ENCODE assay signal across 23 mouse cellular contexts in the genomic region with DNA sequence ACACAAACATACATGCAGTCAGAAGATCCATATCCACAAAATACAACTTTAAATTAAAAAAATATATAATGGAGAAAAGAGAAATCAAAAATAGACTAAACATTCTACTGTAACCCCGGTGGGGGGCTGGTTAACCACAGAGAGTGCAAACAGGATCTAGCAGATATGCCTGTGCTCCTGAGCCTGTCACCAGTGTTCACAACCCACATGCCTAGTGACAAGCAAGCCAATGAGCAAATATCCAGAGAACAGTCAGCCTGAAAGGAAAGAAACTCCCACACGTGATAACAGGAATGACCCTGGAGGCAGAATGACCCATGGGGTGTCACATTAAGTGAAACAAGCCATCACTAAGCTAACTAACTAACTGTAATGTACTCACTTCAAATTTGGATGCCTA. TPM values are rescaled to one million over a fixed set of nuclear protein-coding genes. Genes with fewer than 3 reads are reported as not detected.
A peak's percentile ranks its signal among the peaks of the same experiment; 100 is the strongest.
DNase-seq lines count a peak whose midpoint lies in the region; ATAC-seq and TF ChIP-seq lines count a peak whose summit lies in the region.
"Had no signal": no experiment of that assay in that cellular context is flagged by ENCODE, and none has a peak within 500 bp of the region (broad histone marks: within the 10 kb centered on the region; RNA-seq: fewer than 3 reads in every experiment).

No protein-coding gene starts in this region.

- 0 out of 2 replicates have a peak, but pooled peaks have one; percentile 24 for ATAC-seq in granulocyte monocyte progenitor cell, adult 5-6 weeks (replicated peaks; ENCODE audit: poor library complexity, severe bottlenecking)
- ATAC-seq: forebrain, embryonic 13.5 days; forebrain, postnatal 0 days; hindbrain, embryonic 16.5 days; Patski had no signal

- H3K9ac ChIP-seq in MEL (ENCODE audit: control insufficient read depth, low read depth, low read length, poor library complexity, severe bottlenecking), result no peak overlapping the region
- H3K9ac ChIP-seq: embryonic facial prominence, embryonic 13.5 days; forebrain, embryonic 13.5 days; forebrain, postnatal 0 days; hindbrain, embryonic 12.5 days had no signal

- peaks cover 0 to 13% of the 10 kb centered on the region in 2 experiments; a peak in 2 of 4 replicates for H3K36me3 ChIP-seq in MEL (ENCODE audit: control insufficient read depth in 1 of 2, insufficient read depth in 2 of 2, low read length in 2 of 2)
- H3K36me3 ChIP-seq: embryonic facial prominence, embryonic 13.5 days; G1E; heart, embryonic 10.5 days; hindbrain, embryonic 12.5 days had no signal

- no peaks in the 10 kb centered on the region for H3K9me3 ChIP-seq in MEL (replicated peaks; ENCODE audit: insufficient read depth, low read length)
- H3K9me3 ChIP-seq: embryonic facial prominence, embryonic 13.5 days; forebrain, embryonic 13.5 days; G1E; heart, embryonic 10.5 days; hindbrain, embryonic 12.5 days had no signal

- no peaks in the 10 kb centered on the region for H3K79me2 ChIP-seq in MEL (ENCODE audit: control insufficient read depth, insufficient read depth, low read length, poor library complexity)

- no peak for TF ChIP-seq RAD21 in MEL (IDR thresholded peaks at IDR 0.05; ENCODE audit: low read depth, low read length)

- TF ChIP-seq CTCF in MEL (IDR thresholded peaks at IDR 0.05 in 2 of 3, conservative IDR thresholded peaks at IDR 0.05 in 1 of 3; ENCODE audit: control insufficient read depth in 1 of 3, insufficient read depth in 1 of 3, low read depth in 2 of 3, low read length in 3 of 3, poor library complexity in 1 of 3, severe bottlenecking in 1 of 3), result no peak

- peaks cover 5 to 24% of the 10 kb centered on the region in 2 experiments for H3K4me1 ChIP-seq in MEL (ENCODE audit: control insufficient read depth in 1 of 2, insufficient read depth in 2 of 2, low read length in 2 of 2)
- H3K4me1 ChIP-seq: hindbrain, embryonic 12.5 days had no signal

- TF ChIP-seq EP300 in MEL (IDR thresholded peaks at IDR 0.05; ENCODE audit: low read depth in 1 of 2, low read length in 2 of 2), result no peak

- H3K4me3 ChIP-seq in MEL (ENCODE audit: control insufficient read depth in 1 of 2, insufficient read depth in 1 of 2, low read depth in 2 of 2, low read length in 2 of 2), result no peak overlapping the region
- H3K4me3 ChIP-seq: embryonic facial prominence, embryonic 13.5 days; forebrain, embryonic 13.5 days; heart, embryonic 10.5 days; hindbrain, embryonic 12.5 days had no signal

- DNase-seq in heart, adult 11 months, result peak; percentile 74
- DNase-seq in heart, adult 8-10 months (ENCODE audit: low spot score), result no peak
- peak; percentile 44 for DNase-seq in 416B (ENCODE audit: low read depth)
- DNase-seq in MEL (ENCODE audit: low read depth, low spot score), result peak; percentile 16
- no peak for DNase-seq in yolk sac, embryonic 10.5 days (ENCODE audit: low spot score)
- DNase-seq in cerebellum, postnatal 36 days, result no peak
- no peak for DNase-seq in Muller cell, postnatal 12 days (ENCODE audit: inconsistent ontology term)
- DNase-seq: adrenal gland, adult 8-10 months; adrenal gland, postnatal 36 days; cerebellum, adult 2 months; cerebellum, postnatal 14 days; forebrain, postnatal 0 days; gastrocnemius, postnatal 14 days; heart, postnatal 10 days; heart, postnatal 4 days had no signal

- H3K27ac ChIP-seq in MEL (ENCODE audit: control insufficient read depth, low read depth, low read length), result no peak overlapping the region
- H3K27ac ChIP-seq: embryonic facial prominence, embryonic 13.5 days; forebrain, embryonic 13.5 days; heart, embryonic 10.5 days; hindbrain, embryonic 12.5 days had no signal

- no peak for TF ChIP-seq POLR2A in MEL (IDR thresholded peaks at IDR 0.05; ENCODE audit: control insufficient read depth in 1 of 2, insufficient read depth in 1 of 2, low read depth in 1 of 2, low read length in 2 of 2, poor library complexity in 1 of 2)

- H3K27me3 ChIP-seq in MEL (ENCODE audit: control insufficient read depth in 1 of 2, insufficient read depth in 2 of 2, low read length in 2 of 2), result no peaks in the 10 kb centered on the region
- H3K27me3 ChIP-seq: embryonic facial prominence, embryonic 13.5 days; forebrain, embryonic 13.5 days; hindbrain, embryonic 12.5 days; Patski had no signal

TF ChIP-seq in MEL, 35 proteins besides CTCF, POLR2A, EP300 and RAD21:
- TF ChIP-seq KAT2A (conservative IDR thresholded peaks at IDR 0.05; ENCODE audit: low read depth, low read length) (no peak), NRF1 (IDR thresholded peaks at IDR 0.05; ENCODE audit: insufficient read depth, low read depth, low read length, poor library complexity, severe bottlenecking) (no peak), CHD2 (IDR thresholded peaks at IDR 0.05; ENCODE audit: low read length) (no peak), JUND (IDR thresholded peaks at IDR 0.05; ENCODE audit: low read depth, low read length) (no peak), POLR2AphosphoS5 (IDR thresholded peaks at IDR 0.05; ENCODE audit: borderline replicate concordance, low read depth, low read length) (no peak), MXI1 (IDR thresholded peaks at IDR 0.05; ENCODE audit: low read depth, low read length) (no peak), GABPA (IDR thresholded peaks at IDR 0.05; ENCODE audit: low read depth, low read length) (no peak), HCFC1 (IDR thresholded peaks at IDR 0.05; ENCODE audit: low read depth, low read length) (no peak), MYC (IDR thresholded peaks at IDR 0.05; ENCODE audit: low read depth, low read length) (no peak), USF2 (IDR thresholded peaks at IDR 0.05; ENCODE audit: borderline replicate concordance in 1 of 2, insufficient read depth in 1 of 2, low read depth in 1 of 2, low read length in 2 of 2) (no peak), MYB (IDR thresholded peaks at IDR 0.05; ENCODE audit: low read depth, low read length) (no peak), SIN3A (IDR thresholded peaks at IDR 0.05; ENCODE audit: low read length) (no peak), ZC3H11A (IDR thresholded peaks at IDR 0.05; ENCODE audit: low read depth, low read length) (no peak), MEF2A (IDR thresholded peaks at IDR 0.05; ENCODE audit: extremely low read depth, insufficient replicate concordance, low read depth, low read length, poor library complexity, severe bottlenecking) (no peak), SMC3 (IDR thresholded peaks at IDR 0.05; ENCODE audit: low read depth, low read length) (no peak)
TF ChIP-seq in MEL: peak in this region for 0.

RNA-seq across cellular contexts. Expression of a gene that starts 35.9 kb away (rescaled TPM):
- 10 to 100 TPM; 17.8 to 19.7 (median 19.4) TPM for total RNA-seq in heart, adult 8-10 months (2022)
- total RNA-seq in MEL (2012; rRNA removed), result 0.10 and 0.12 TPM in 2 replicates
- under 1 TPM in 1 of 2 experiments, not detected in 1; 0.21 TPM for polyA plus RNA-seq in MEL (2012; ENCODE audit: insufficient read depth in 1 of 2, insufficient read length in 2 of 2, low read depth in 1 of 2, low replicate concordance in 2 of 2, missing spikeins in 1 of 2)
- total RNA-seq in granulocyte monocyte progenitor cell, adult 5-6 weeks (2014; fragmentation: Nextera tagmentation), result 5.4 and 7.8 TPM in 2 replicates
- 5.5 and 7.2 TPM in 2 replicates for total RNA-seq in granulocyte monocyte progenitor cell, adult 5-6 weeks (2017)

RNA-seq across cellular contexts. Expression of a gene that starts 56.3 kb away (rescaled TPM):
- 10 to 100 TPM; 24.9 to 36.1 (median 27.0) TPM for total RNA-seq in heart, adult 8-10 months (2022)
- total RNA-seq in MEL (2012; rRNA removed), result 19.1 and 23.7 TPM in 2 replicates
- polyA plus RNA-seq in MEL (2012; ENCODE audit: insufficient read depth in 1 of 2, insufficient read length in 2 of 2, low read depth in 1 of 2, low replicate concordance in 2 of 2, missing spikeins in 1 of 2), result 10 to 100 TPM in 1 of 2 experiments, not detected in 1; 41.6 TPM
- total RNA-seq in granulocyte monocyte progenitor cell, adult 5-6 weeks (2014; fragmentation: Nextera tagmentation), result 12.8 and 18.7 TPM in 2 replicates
- total RNA-seq in granulocyte monocyte progenitor cell, adult 5-6 weeks (2017), result 39.6 and 41.1 TPM in 2 replicates

Comparison
In these comparisons a context has a peak if more than half of its experiments do, and no peak if none do; other contexts are left out.
1. DNase-seq: peak in heart, adult 11 months (single experiment), 416B (single experiment) and MEL (single experiment); none in heart, adult 8-10 months (single experiment), yolk sac, embryonic 10.5 days (single experiment), cerebellum, postnatal 36 days (0 of 2) and Muller cell, postnatal 12 days (single experiment).